Mouse (Mus musculus) testis, adult 2 months (tissue): ENCODE data around the gene Htr1d.

Source experiments
- CTCF ChIP-seq: fragments of 200-500 bp; IDR thresholded peaks from 2 replicates; pipeline ENCODE4 v1.5.1; 2012; ENCODE audit warnings: low read depth, mild to moderate bottlenecking, inconsistent platforms, low read length, moderate library complexity; ENCODE audit not compliant: control insufficient read depth, insufficient read depth, insufficient replicate concordance
- POLR2A ChIP-seq: fragments of 200-500 bp; IDR thresholded peaks from 2 replicates; pipeline ENCODE4 v1.6.1; 2012; ENCODE audit warnings: low read depth, mild to moderate bottlenecking, inconsistent platforms, low read length, moderate library complexity; ENCODE audit not compliant: control insufficient read depth

- no peak for TF ChIP-seq CTCF
- TF ChIP-seq POLR2A: no peak
These were observed 42.9 kb downstream of the Htr1d start for GRCm38 (mm10) chr4:136466226-136466625.
